Mouse (Mus musculus) liver, postnatal 0 days (tissue): Measurements from ENCODE around the gene Hoxc9. TPM values are rescaled to one million over a fixed set of nuclear protein-coding genes. Genes with fewer than 3 reads are reported as not detected.

Experiments
- ATAC-seq: fragments of 200-750 bp; cut with Nextera tagmentation; 2 replicates; pipeline ENCODE4 v1.8.0; 2017; ENCODE audit warnings: mild to moderate bottlenecking, moderate library complexity
- DNase-seq: peaks from one replicate; pipeline ENCODE4 v3.0.0-alpha.2; 2016
- H3K27ac ChIP-seq: fragments of 300-500 bp; sonication (generic); 2 replicates; pipeline ENCODE4 v1.5.1; 2014; ENCODE audit warnings: antibody characterized with exemption, moderate library complexity, mild to moderate bottlenecking, low read depth
- H3K27me3 ChIP-seq: fragments of 300-500 bp; sonication (generic); 2 replicates; pipeline ENCODE4 v1.6.1; 2014; ENCODE audit warnings: low read length, control low read depth, mixed read lengths; ENCODE audit not compliant: insufficient read depth
- H3K36me3 ChIP-seq: fragments of 300-500 bp; sonication (generic); replicated peaks from 2 replicates; pipeline ENCODE4 v1.6.1; 2014; ENCODE audit warnings: mild to moderate bottlenecking, control low read depth, low read length, moderate library complexity, mixed read lengths; ENCODE audit not compliant: insufficient read depth
- H3K4me1 ChIP-seq: fragments of 300-500 bp; sonication (generic); 2 replicates; pipeline ENCODE4 v1.6.1; 2014; ENCODE audit warnings: antibody characterized with exemption, mild to moderate bottlenecking, control low read depth; ENCODE audit not compliant: insufficient read depth
- H3K4me2 ChIP-seq: fragments of 300-500 bp; sonication (generic); 2 replicates; pipeline ENCODE4 v1.6.1; 2014; ENCODE audit warnings: low read depth, mild to moderate bottlenecking, low read length, moderate library complexity, mixed read lengths
- H3K4me3 ChIP-seq: fragments of 300-500 bp; sonication (generic); 2 replicates; pipeline ENCODE4 v1.5.1; 2014; ENCODE audit warnings: low read depth, low read length
- H3K9ac ChIP-seq: fragments of 300-500 bp; sonication (generic); replicated peaks from 2 replicates; pipeline ENCODE4 v1.6.1; 2014; ENCODE audit warnings: mild to moderate bottlenecking, moderate library complexity
- H3K9me3 ChIP-seq: fragments of 300-500 bp; sonication (generic); 2 replicates; pipeline ENCODE4 v1.6.1; 2016; ENCODE audit warnings: mild to moderate bottlenecking, control low read depth, low read length, mixed read lengths
- CTCF ChIP-seq: sonication (generic); IDR thresholded peaks from 2 replicates; pipeline ENCODE4 v1.5.1; 2016; ENCODE audit warnings: antibody characterized with exemption, low read depth
- EP300 ChIP-seq: IDR thresholded peaks from 2 replicates; pipeline ENCODE4 v1.6.1; 2016; ENCODE audit warnings: antibody characterized with exemption, low read depth, mild to moderate bottlenecking
- WGBS: fragments of 180-500 bp; shearing (Covaris S2); extraction: QIAGEN DNeasy Blood & Tissue Kit; methylation state at CpG from one replicate; pipeline ENCODE4 v1.1.7; 2014; ENCODE audit not compliant: insufficient replicate concordance; 5-methylcytosine and 5-hydroxymethylcytosine counted together
- polyA plus RNA-seq: library from polyadenylated mRNA; unstranded; fragments of >200 nt; fragmentation: Nextera tagmentation; extraction: Ambion mirVana; gene quantifications from 2 replicates; pipeline ENCODE4 v1.2.1, GENCODE M21; 2015

The Hoxc9 gene
- polyA plus RNA-seq, 1 experiment from 2014 or later = not detected

DNA sequence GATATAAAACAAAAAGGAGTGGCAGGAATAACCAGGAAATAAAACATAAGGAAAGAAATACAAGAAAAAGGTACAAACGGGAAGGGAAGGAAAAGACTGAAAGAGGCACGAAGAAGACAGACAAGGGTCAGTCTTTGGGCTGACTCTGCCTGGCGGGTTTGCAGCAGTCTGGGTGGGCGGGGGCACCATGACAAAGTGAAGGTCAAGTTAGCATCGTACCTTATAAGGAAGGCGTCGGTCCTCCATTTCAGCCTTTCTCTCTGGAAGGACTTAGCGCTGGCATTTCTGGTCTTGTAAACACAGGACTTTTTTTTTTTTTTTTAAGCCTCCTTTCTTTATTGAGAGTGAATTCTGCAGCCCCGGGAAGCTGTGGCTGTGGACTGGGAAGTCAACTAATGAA is 29.0 kb upstream of the Hoxc9 start:
- H3K9ac ChIP-seq = no peak overlapping the region
- 2% methylated on average over 9 of the region's 9 CpGs for WGBS
- no peak overlapping the region for H3K27ac ChIP-seq
- no peak overlapping the region for H3K4me3 ChIP-seq
- H3K9me3 ChIP-seq = no peaks in the 10 kb centered on the region
- H3K4me1 ChIP-seq = no peaks in the 10 kb centered on the region
- no peak for TF ChIP-seq CTCF
- no peak for TF ChIP-seq EP300
- DNase-seq (no peak), ATAC-seq (no peak)
- no peaks in the 10 kb centered on the region for H3K36me3 ChIP-seq
- H3K27me3 ChIP-seq = peaks cover 98% of the 10 kb centered on the region
- H3K4me2 ChIP-seq = no peak overlapping the region

DNA sequence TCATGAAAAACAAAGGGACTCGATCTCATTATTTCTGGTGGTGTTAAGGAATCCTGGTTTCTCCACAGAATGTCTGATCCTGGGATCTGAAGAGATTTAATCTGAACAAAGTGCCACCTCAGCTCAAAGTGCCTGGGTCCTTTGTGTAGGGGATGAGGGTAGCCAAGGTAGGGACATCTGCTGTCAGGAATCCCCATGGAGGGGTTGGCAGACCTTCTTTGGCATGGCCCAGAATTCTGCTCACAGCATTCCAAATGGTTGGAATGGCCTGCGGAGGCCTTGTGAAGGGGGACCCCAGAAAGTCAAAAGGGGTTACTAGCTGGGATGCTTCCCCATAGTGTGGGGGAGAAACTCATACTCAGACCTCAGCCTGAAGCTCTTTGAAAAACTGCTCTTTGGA is 27.4 kb upstream of the Hoxc9 start:
- ATAC-seq (no peak), DNase-seq (no peak)
- Histone ChIP-seq H3K27ac (no peak overlapping the region), H3K9me3 (no peaks in the 10 kb centered on the region), H3K4me3 (no peak overlapping the region), H3K4me2 (no peak overlapping the region), H3K4me1 (no peaks in the 10 kb centered on the region), H3K36me3 (no peaks in the 10 kb centered on the region), H3K9ac (no peak overlapping the region), H3K27me3 (peaks cover 98% of the 10 kb centered on the region)
- TF ChIP-seq CTCF (no peak), EP300 (no peak)
- WGBS = 10% methylated on average over 2 of the region's 2 CpGs

- ATAC-seq = no peak
- no peaks in the 10 kb centered on the region for H3K4me1 ChIP-seq
- H3K4me2 ChIP-seq = no peak overlapping the region
- H3K9me3 ChIP-seq = no peaks in the 10 kb centered on the region
- 3% methylated on average over 20 of the region's 20 CpGs for WGBS
- no peak for DNase-seq
- no peaks in the 10 kb centered on the region for H3K36me3 ChIP-seq
- peaks cover 98% of the 10 kb centered on the region for H3K27me3 ChIP-seq
- H3K4me3 ChIP-seq = no peak overlapping the region
- H3K9ac ChIP-seq = no peak overlapping the region
- TF ChIP-seq EP300 (no peak), CTCF (no peak)
- H3K27ac ChIP-seq = no peak overlapping the region
Observed at GRCm38 (mm10) chr15:102949696-102950095, 26.5 kb upstream of the Hoxc9 start.

- Histone ChIP-seq H3K9ac (no peak overlapping the region), H3K27me3 (peaks cover 98% of the 10 kb centered on the region), H3K4me3 (no peak overlapping the region), H3K36me3 (no peaks in the 10 kb centered on the region), H3K4me1 (no peaks in the 10 kb centered on the region), H3K27ac (no peak overlapping the region), H3K4me2 (no peak overlapping the region), H3K9me3 (no peaks in the 10 kb centered on the region)
- ATAC-seq (no peak), DNase-seq (no peak)
- WGBS = 22% methylated on average over 2 of the region's 2 CpGs
- no peak for TF ChIP-seq CTCF
Observed at GRCm38 (mm10) chr15:102950877-102951276, 25.4 kb upstream of the Hoxc9 start.

DNA sequence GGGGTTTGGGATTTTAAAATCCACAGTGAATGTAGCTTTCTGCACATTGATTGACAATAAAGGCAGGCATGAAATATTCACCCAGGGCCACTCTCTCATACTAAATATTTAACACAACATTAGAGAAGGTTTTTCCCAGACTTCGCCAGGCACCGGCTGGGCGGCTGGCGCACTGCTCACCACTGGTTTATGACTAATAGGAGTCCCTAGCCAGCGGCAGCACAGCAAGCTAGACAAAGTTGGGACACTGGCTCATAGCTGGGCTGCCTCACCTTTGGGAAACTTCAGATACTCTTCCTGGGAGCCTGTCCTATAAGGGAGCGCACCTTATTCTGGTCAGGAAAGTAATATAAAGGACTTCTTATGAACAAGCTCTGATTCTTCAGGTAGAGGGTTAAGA is 22.7 kb upstream of the Hoxc9 start:
- Histone ChIP-seq H3K4me2 (no peak overlapping the region), H3K4me3 (no peak overlapping the region), H3K27ac (no peak overlapping the region), H3K27me3 (peaks cover 98% of the 10 kb centered on the region), H3K36me3 (no peaks in the 10 kb centered on the region), H3K4me1 (no peaks in the 10 kb centered on the region), H3K9me3 (no peaks in the 10 kb centered on the region), H3K9ac (no peak overlapping the region)
- WGBS = 7% methylated on average over 6 of the region's 6 CpGs
- ATAC-seq (no peak), DNase-seq (no peak)
- TF ChIP-seq EP300 (no peak), CTCF (no peak)

DNA sequence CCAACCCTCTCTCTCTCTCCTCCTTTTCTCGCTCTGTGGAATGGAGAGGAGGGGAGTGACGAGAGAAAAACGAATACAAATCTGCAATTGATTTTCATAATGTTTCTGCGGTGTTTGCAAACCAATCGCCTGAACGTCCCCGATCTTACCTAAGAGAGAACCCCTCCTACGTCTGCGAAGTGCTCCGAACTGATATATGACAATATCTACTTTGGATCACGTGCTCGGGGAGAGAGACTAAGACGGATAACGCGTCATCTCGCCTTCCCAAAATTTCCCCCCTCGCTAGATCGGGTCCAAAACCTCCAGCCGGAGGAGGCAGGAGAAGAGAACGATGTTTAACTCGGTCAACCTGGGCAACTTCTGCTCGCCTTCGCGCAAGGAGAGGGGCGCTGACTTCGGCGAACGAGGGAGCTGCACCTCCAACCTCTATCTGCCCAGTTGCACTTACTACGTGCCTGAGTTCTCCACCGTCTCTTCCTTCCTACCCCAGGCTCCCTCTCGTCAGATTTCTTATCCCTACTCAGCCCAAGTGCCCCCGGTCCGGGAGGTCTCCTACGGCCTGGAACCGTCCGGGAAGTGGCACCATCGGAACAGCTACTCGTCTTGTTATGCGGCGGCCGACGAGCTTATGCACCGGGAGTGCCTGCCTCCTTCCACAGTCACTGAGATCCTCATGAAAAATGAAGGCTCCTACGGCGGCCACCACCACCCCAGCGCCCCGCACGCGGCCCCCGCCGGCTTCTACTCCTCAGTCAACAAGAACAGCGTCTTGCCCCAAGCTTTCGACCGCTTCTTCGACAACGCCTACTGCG is 21.8 kb upstream of the Hoxc9 start, which contains the start of gene Hoxc11:
TSS of gene Hoxc11 (plus strand) at position 236 of the 815 bp plus-strand sequence.
- H3K27me3 ChIP-seq = peaks cover 94% of the 10 kb centered on the region
- TF ChIP-seq EP300 (no peak), CTCF (no peak)
- no peak within 1 kb of the TSS for H3K9ac ChIP-seq
- no peaks in the 10 kb centered on the region for H3K9me3 ChIP-seq
- ATAC-seq (no peak), DNase-seq (no peak)
- WGBS = 1% methylated on average over 57 of the region's 57 CpGs
- H3K4me1 ChIP-seq = no peaks in the 10 kb centered on the region
- H3K27ac ChIP-seq = no peak within 1 kb of the TSS
- H3K4me2 ChIP-seq = no peak within 1 kb of the TSS
- H3K4me3 ChIP-seq = no peak within 1 kb of the TSS
- no peaks in the 10 kb centered on the region for H3K36me3 ChIP-seq

- no peaks in the 10 kb centered on the region for H3K9me3 ChIP-seq
- H3K27me3 ChIP-seq = peaks cover 94% of the 10 kb centered on the region
- H3K36me3 ChIP-seq = no peaks in the 10 kb centered on the region
- no peak overlapping the region for H3K4me3 ChIP-seq
- DNase-seq (no peak), ATAC-seq (no peak)
- H3K4me1 ChIP-seq = no peaks in the 10 kb centered on the region
- no peak overlapping the region for H3K27ac ChIP-seq
- no peak overlapping the region for H3K9ac ChIP-seq
- no peak for TF ChIP-seq EP300
- no peak for TF ChIP-seq CTCF
- WGBS = under 1% methylated on average over 28 of the region's 28 CpGs
- H3K4me2 ChIP-seq = no peak overlapping the region
Observed at GRCm38 (mm10) chr15:102955007-102955382, 21.2 kb upstream of the Hoxc9 start.
